Mouse (Mus musculus): ENCODE measurements around the gene Zfp800.

Gene Zfp800

GRCm38 (mm10) chr6:28218386-28218785 is 179.4 kb downstream of the Zfp800 start:
- no peak for DNase-seq (ENCODE audit: extremely low spot score, low read depth, low spot score)

- no peak for DNase-seq (ENCODE audit: extremely low spot score, low read depth, low spot score)
Observed at GRCm38 (mm10) chr6:28215268-28215954, 182.4 kb downstream of the Zfp800 start.

GRCm38 (mm10) chr6:28214658-28215267 is 183.0 kb downstream of the Zfp800 start:
- DNase-seq (ENCODE audit: extremely low spot score, low read depth, low spot score) = no peak

- DNase-seq (ENCODE audit: extremely low spot score, low read depth, low spot score) = no peak
Observed at GRCm38 (mm10) chr6:28203454-28203853, 194.4 kb downstream of the Zfp800 start.

GRCm38 (mm10) chr6:28202833-28203232 is 195.0 kb downstream of the Zfp800 start:
- no peak for DNase-seq (ENCODE audit: extremely low spot score, low read depth, low spot score)

- DNase-seq (ENCODE audit: extremely low spot score, low read depth, low spot score) = no peak
Observed at GRCm38 (mm10) chr6:28193901-28194300, 203.9 kb downstream of the Zfp800 start.

- DNase-seq (ENCODE audit: extremely low spot score, low read depth, low spot score) = no peak
Observed at GRCm38 (mm10) chr6:28191935-28192334, 205.9 kb downstream of the Zfp800 start.

All from hindlimb bud, embryonic 11.5 days (tissue).